Mouse (Mus musculus): ENCODE results near the gene B4gat1. TPM values are rescaled to one million over a fixed set of nuclear protein-coding genes. Genes with fewer than 3 reads are reported as not detected.
"Not testable (repeated sequence)": the region's sequence is repeated elsewhere in the genome, so short reads cannot be mapped to it uniquely, and the experiment has no call there.

Gene B4gat1
- total RNA-seq, 2 experiments from 2014 or later = 0.62 TPM; not detected in 1

DNA sequence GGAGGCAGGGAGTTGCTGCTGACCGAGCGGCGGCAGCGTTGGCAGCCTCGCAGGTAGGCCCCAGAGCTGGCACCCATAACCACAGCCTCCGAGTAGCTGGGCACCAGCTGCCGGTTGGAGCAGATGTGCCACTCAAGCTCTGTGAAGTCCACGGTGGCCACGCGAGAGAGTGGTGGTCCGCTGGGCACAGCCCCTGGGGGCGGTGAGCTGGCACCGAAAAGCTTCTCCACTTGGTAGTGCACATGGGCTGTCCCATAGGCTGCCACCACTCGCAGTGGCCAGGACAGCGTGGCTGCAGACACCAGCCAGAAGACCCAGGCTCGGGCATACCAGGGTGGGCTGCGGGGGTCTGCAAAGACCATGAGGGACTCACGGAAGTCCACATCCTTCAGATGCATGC is 43.4 kb downstream of the B4gat1 start:
- no peak for ATAC-seq (ENCODE audit: poor library complexity, severe bottlenecking)

GRCm38 (mm10) chr19:5082596-5082995 is 44.0 kb downstream of the B4gat1 start:
- no peak for ATAC-seq (ENCODE audit: poor library complexity, severe bottlenecking)

GRCm38 (mm10) chr19:5083961-5084833 is 45.6 kb downstream of the B4gat1 start:
- ATAC-seq (ENCODE audit: poor library complexity, severe bottlenecking) = no peak

DNA sequence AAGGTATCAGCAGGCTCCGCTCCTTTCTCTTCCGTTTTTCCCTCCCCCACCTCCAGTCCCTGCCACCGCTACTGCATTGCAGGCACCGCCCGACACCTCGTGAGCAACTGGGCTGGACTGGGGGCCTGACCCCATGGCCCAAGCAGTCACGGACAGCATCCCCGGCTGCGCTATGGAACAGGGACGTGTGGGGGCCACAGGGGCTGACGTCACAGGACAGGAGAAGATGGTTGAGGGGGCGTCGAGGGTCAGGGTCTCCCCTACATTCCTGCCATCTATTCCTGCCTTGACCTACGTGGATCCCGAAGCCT is 46.2 kb downstream of the B4gat1 start:
- ATAC-seq (ENCODE audit: poor library complexity, severe bottlenecking) = no peak

- ATAC-seq (ENCODE audit: poor library complexity, severe bottlenecking) = 0 out of 2 replicates have a peak, but pooled peaks have one; percentile 20
These were observed 46.7 kb downstream of the B4gat1 start, which contains the start of gene Tmem151a for GRCm38 (mm10) chr19:5085145-5085863. TSS of gene Tmem151a (minus strand) at chr19:5085531.

- not testable (repeated sequence) for ATAC-seq (ENCODE audit: poor library complexity, severe bottlenecking)
These were observed 47.9 kb downstream of the B4gat1 start for GRCm38 (mm10) chr19:5086533-5086932.

- peak; percentile 91 for ATAC-seq (ENCODE audit: poor library complexity, severe bottlenecking)
These were observed 49.5 kb downstream of the B4gat1 start, which contains the start of gene Yif1a for GRCm38 (mm10) chr19:5087884-5088728. TSS of gene Yif1a (plus strand) at chr19:5088538.

GRCm38 (mm10) chr19:5089324-5089723 is 50.7 kb downstream of the B4gat1 start:
- no peak for ATAC-seq (ENCODE audit: poor library complexity, severe bottlenecking)

Other genes starting within 250 kb of the B4gat1 start
- 22.5 and 30.0 TPM in 2 replicates for gene Rbm4, start 244.9 kb upstream of the B4gat1 start, total RNA-seq (2015)
- 45.2 and 51.7 TPM in 2 replicates for gene Rbm4, start 244.9 kb upstream of the B4gat1 start, total RNA-seq (2017)
- gene Gm21992, start 227.2 kb upstream of the B4gat1 start, total RNA-seq (2015) = 13.2 and 22.5 TPM in 2 replicates
- gene Gm21992, start 227.2 kb upstream of the B4gat1 start, total RNA-seq (2017) = 34.1 and 52.3 TPM in 2 replicates
- gene Rbm14, start 227.2 kb upstream of the B4gat1 start, total RNA-seq (2015) = 25.3 and 30.6 TPM in 2 replicates
- gene Rbm14, start 227.2 kb upstream of the B4gat1 start, total RNA-seq (2017) = 13.1 and 13.8 TPM in 2 replicates
- gene Ccs, start 199.5 kb upstream of the B4gat1 start, total RNA-seq (2015) = 20.0 and 22.0 TPM in 2 replicates
- gene Ccs, start 199.5 kb upstream of the B4gat1 start, total RNA-seq (2017) = 24.1 and 26.6 TPM in 2 replicates
- not detected in 2 replicates for gene Ccdc87, start 199.5 kb upstream of the B4gat1 start, total RNA-seq (2015)
- gene Ccdc87, start 199.5 kb upstream of the B4gat1 start, total RNA-seq (2017) = not detected in 2 replicates
- gene Ctsf, start 183.7 kb upstream of the B4gat1 start, total RNA-seq (2015) = 0.09 TPM in 1 of 2 replicates, not detected in the other
- gene Ctsf, start 183.7 kb upstream of the B4gat1 start, total RNA-seq (2017) = 0.08 and 0.44 TPM in 2 replicates
- gene Actn3, start 160.9 kb upstream of the B4gat1 start, total RNA-seq (2015) = 0.14 and 0.25 TPM in 2 replicates
- gene Actn3, start 160.9 kb upstream of the B4gat1 start, total RNA-seq (2017) = 0.07 and 0.53 TPM in 2 replicates
- 5.3 and 5.8 TPM in 2 replicates for gene Zdhhc24, start 160.2 kb upstream of the B4gat1 start, total RNA-seq (2015)
- 7.1 and 7.6 TPM in 2 replicates for gene Zdhhc24, start 160.2 kb upstream of the B4gat1 start, total RNA-seq (2017)
- 0.07 TPM in 1 of 2 replicates, not detected in the other for gene Bbs1, start 132.2 kb upstream of the B4gat1 start, total RNA-seq (2015)
- gene Bbs1, start 132.2 kb upstream of the B4gat1 start, total RNA-seq (2017) = 0.08 and 0.37 TPM in 2 replicates
- gene Dpp3, start 110.5 kb upstream of the B4gat1 start, total RNA-seq (2015) = 21.2 and 21.7 TPM in 2 replicates
- 36.1 and 44.4 TPM in 2 replicates for gene Dpp3, start 110.5 kb upstream of the B4gat1 start, total RNA-seq (2017)
- 0.49 TPM in 1 of 2 replicates, not detected in the other for gene Peli3, start 95.7 kb upstream of the B4gat1 start, total RNA-seq (2015)
- 0.51 and 0.85 TPM in 2 replicates for gene Peli3, start 95.7 kb upstream of the B4gat1 start, total RNA-seq (2017)
- gene Mrpl11, start 76.7 kb upstream of the B4gat1 start, total RNA-seq (2015) = 13.4 and 15.9 TPM in 2 replicates
- gene Mrpl11, start 76.7 kb upstream of the B4gat1 start, total RNA-seq (2017) = 26.3 and 29.1 TPM in 2 replicates
- not detected in 2 replicates for gene Npas4, start 48.5 kb upstream of the B4gat1 start, total RNA-seq (2015)
- not detected in 2 replicates for gene Npas4, start 48.5 kb upstream of the B4gat1 start, total RNA-seq (2017)
- 0.31 and 1.0 TPM in 2 replicates for gene Slc29a2, start 15.0 kb upstream of the B4gat1 start, total RNA-seq (2015)
- 0.18 and 3.4 TPM in 2 replicates for gene Slc29a2, start 15.0 kb upstream of the B4gat1 start, total RNA-seq (2017)
- 7.0 and 7.2 TPM in 2 replicates for gene AC124502.3, start 65 bp downstream of the B4gat1 start, total RNA-seq (2015)
- 3.5 and 4.6 TPM in 2 replicates for gene AC124502.3, start 65 bp downstream of the B4gat1 start, total RNA-seq (2017)
- 16.5 and 22.4 TPM in 2 replicates for gene Brms1, start 2.5 kb downstream of the B4gat1 start, total RNA-seq (2015)
- 28.5 and 30.4 TPM in 2 replicates for gene Brms1, start 2.5 kb downstream of the B4gat1 start, total RNA-seq (2017)
- gene Rin1, start 11.7 kb downstream of the B4gat1 start, total RNA-seq (2015) = 0.30 and 0.65 TPM in 2 replicates
- 0.15 and 0.98 TPM in 2 replicates for gene Rin1, start 11.7 kb downstream of the B4gat1 start, total RNA-seq (2017)
- 0.13 TPM in 1 of 2 replicates, not detected in the other for gene Cd248, start 29.3 kb downstream of the B4gat1 start, total RNA-seq (2015)
- gene Cd248, start 29.3 kb downstream of the B4gat1 start, total RNA-seq (2017) = not detected in 2 replicates
- gene Tmem151a, start 46.7 kb downstream of the B4gat1 start, total RNA-seq (2015) = not detected in 2 replicates
- not detected in 2 replicates for gene Tmem151a, start 46.7 kb downstream of the B4gat1 start, total RNA-seq (2017)
- 30.6 and 33.4 TPM in 2 replicates for gene Yif1a, start 49.7 kb downstream of the B4gat1 start, total RNA-seq (2015)
- 8.5 and 14.1 TPM in 2 replicates for gene Yif1a, start 49.7 kb downstream of the B4gat1 start, total RNA-seq (2017)
- not detected in 2 replicates for gene Cnih2, start 59.7 kb downstream of the B4gat1 start, total RNA-seq (2015)
- not detected in 2 replicates for gene Cnih2, start 59.7 kb downstream of the B4gat1 start, total RNA-seq (2017)
- gene Rab1b, start 68.2 kb downstream of the B4gat1 start, total RNA-seq (2015) = 67.7 and 77.3 TPM in 2 replicates
- 120 and 127 TPM in 2 replicates for gene Rab1b, start 68.2 kb downstream of the B4gat1 start, total RNA-seq (2017)
- 2.1 and 3.2 TPM in 2 replicates for gene Klc2, start 79.7 kb downstream of the B4gat1 start, total RNA-seq (2015)
- 2.1 and 4.6 TPM in 2 replicates for gene Klc2, start 79.7 kb downstream of the B4gat1 start, total RNA-seq (2017)
- gene Pacs1, start 234.3 kb downstream of the B4gat1 start, total RNA-seq (2015) = 45.4 and 45.7 TPM in 2 replicates
- 14.2 and 25.4 TPM in 2 replicates for gene Pacs1, start 234.3 kb downstream of the B4gat1 start, total RNA-seq (2017)